14 mouse cellular contexts compared by ENCODE assay signal in genomic region chr2:131906846-131907245, GRCm38 (mm10). TPM values are rescaled to one million over a fixed set of nuclear protein-coding genes. Genes with fewer than 3 reads are reported as not detected.
DNase-seq lines count a peak whose midpoint lies in the region; ATAC-seq and TF ChIP-seq lines count a peak whose summit lies in the region.
"Had no signal": no experiment of that assay in that cellular context is flagged by ENCODE, and none has a peak within 500 bp of the region (broad histone marks: within the 10 kb centered on the region; RNA-seq: fewer than 3 reads in every experiment).

No protein-coding gene starts in this region.

- H3K4me2 ChIP-seq in heart, postnatal 0 days (ENCODE audit: low read depth, low read length) = no peak overlapping the region
- no peak overlapping the region for H3K4me2 ChIP-seq in intestine, embryonic 15.5 days (replicated peaks)
- H3K4me2 ChIP-seq in hindbrain, embryonic 11.5 days (replicated peaks; ENCODE audit: low read depth, low read length) = no peak overlapping the region
- H3K4me2 ChIP-seq: heart, embryonic 13.5 days had no signal

- H3K27me3 ChIP-seq in heart, postnatal 0 days (ENCODE audit: control insufficient read depth, insufficient read depth, low read length) = no peaks in the 10 kb centered on the region
- no peaks in the 10 kb centered on the region for H3K27me3 ChIP-seq in intestine, embryonic 15.5 days (replicated peaks)
- no peaks in the 10 kb centered on the region for H3K27me3 ChIP-seq in hindbrain, embryonic 11.5 days (ENCODE audit: control insufficient read depth, insufficient read depth, low read length)
- H3K27me3 ChIP-seq: heart, embryonic 13.5 days; megakaryocyte, embryonic 14.5 days had no signal

- no peaks in the 10 kb centered on the region for H3K9me3 ChIP-seq in heart, postnatal 0 days (replicated peaks; ENCODE audit: control insufficient read depth, low read length)
- H3K9me3 ChIP-seq in intestine, embryonic 15.5 days = no peaks in the 10 kb centered on the region
- no peaks in the 10 kb centered on the region for H3K9me3 ChIP-seq in hindbrain, embryonic 11.5 days (ENCODE audit: control insufficient read depth, low read length)
- H3K9me3 ChIP-seq: heart, embryonic 13.5 days; megakaryocyte, embryonic 14.5 days had no signal

- 44% methylated on average over 1 of the region's 1 CpGs for WGBS in heart, postnatal 0 days
- 71% methylated on average over 1 of the region's 1 CpGs for WGBS in intestine, embryonic 15.5 days
- 83% methylated on average over 1 of the region's 1 CpGs for WGBS in hindbrain, embryonic 11.5 days

- 0 out of 2 replicates have a peak overlapping the region, but pooled peaks have one; percentile 3 for H3K27ac ChIP-seq in heart, postnatal 0 days (ENCODE audit: low read depth)
- H3K27ac ChIP-seq in intestine, embryonic 15.5 days = no peak overlapping the region
- no peak overlapping the region for H3K27ac ChIP-seq in hindbrain, embryonic 11.5 days (ENCODE audit: low read depth, low read length)
- H3K27ac ChIP-seq: heart, embryonic 13.5 days; stomach, postnatal 0 days had no signal

- peak; percentile 47 for DNase-seq in kidney, adult 11 months
- DNase-seq in kidney, postnatal 4 days = no peak
- DNase-seq in ovary, postnatal 36 days (ENCODE audit: low spot score) = peak; percentile 22
- DNase-seq in ovary, postnatal 14 days (ENCODE audit: low spot score) = no peak
- no peak for DNase-seq in heart, postnatal 0 days (ENCODE audit: low spot score)
- DNase-seq in hindbrain, embryonic 11.5 days (ENCODE audit: low spot score) = no peak
- DNase-seq: layer of hippocampus, postnatal 36 days had no signal

- ATAC-seq in heart, postnatal 0 days (ENCODE audit: insufficient read depth, low read depth) = no peak
- no peak for ATAC-seq in intestine, embryonic 15.5 days
- no peak for ATAC-seq in hindbrain, embryonic 11.5 days (ENCODE audit: low FRiP score)
- ATAC-seq: intestine, embryonic 16.5 days had no signal

- no peaks in the 10 kb centered on the region for H3K36me3 ChIP-seq in heart, postnatal 0 days (replicated peaks; ENCODE audit: control insufficient read depth, insufficient read depth, low read length)
- H3K36me3 ChIP-seq in intestine, embryonic 15.5 days = no peaks in the 10 kb centered on the region
- no peaks in the 10 kb centered on the region for H3K36me3 ChIP-seq in hindbrain, embryonic 11.5 days (ENCODE audit: control insufficient read depth, insufficient read depth, low read length)
- H3K36me3 ChIP-seq: heart, embryonic 13.5 days had no signal

- TF ChIP-seq CTCF in heart, postnatal 0 days (IDR thresholded peaks at IDR 0.05; ENCODE audit: low read depth) = no peak

- H3K4me1 ChIP-seq in heart, postnatal 0 days (ENCODE audit: control insufficient read depth, insufficient read depth) = peaks cover 57% of the 10 kb centered on the region
- 0 out of 2 replicates have a peak, but pooled peaks cover 6% of the 10 kb centered on the region for H3K4me1 ChIP-seq in intestine, embryonic 15.5 days (replicated peaks)
- no peaks in the 10 kb centered on the region for H3K4me1 ChIP-seq in hindbrain, embryonic 11.5 days (replicated peaks; ENCODE audit: control insufficient read depth, insufficient read depth, low read length)

- H3K4me3 ChIP-seq in heart, postnatal 0 days (ENCODE audit: low read depth, low read length) = no peak overlapping the region
- no peak overlapping the region for H3K4me3 ChIP-seq in intestine, embryonic 15.5 days (replicated peaks)
- no peak overlapping the region for H3K4me3 ChIP-seq in hindbrain, embryonic 11.5 days (ENCODE audit: low read depth, low read length)
- H3K4me3 ChIP-seq: heart, embryonic 13.5 days; megakaryocyte, embryonic 14.5 days had no signal

- H3K9ac ChIP-seq in heart, postnatal 0 days (replicated peaks; ENCODE audit: low read depth, low read length) = no peak overlapping the region
- H3K9ac ChIP-seq in intestine, embryonic 15.5 days = no peak overlapping the region
- no peak overlapping the region for H3K9ac ChIP-seq in hindbrain, embryonic 11.5 days (ENCODE audit: low read depth, low read length)
- H3K9ac ChIP-seq: heart, embryonic 13.5 days had no signal

- TF ChIP-seq EP300 in heart, postnatal 0 days (IDR thresholded peaks at IDR 0.05; ENCODE audit: low read depth) = no peak

RNA-seq across cellular contexts. Expression of gene Prnp, which starts 2.9 kb away (rescaled TPM):
- 139 and 157 TPM in 2 replicates for total RNA-seq in heart, postnatal 0 days (2014; rRNA removed; ENCODE audit: low replicate concordance)
- 90.6 and 91.7 TPM in 2 replicates for polyA plus RNA-seq in heart, postnatal 0 days (2015; fragmentation: Nextera tagmentation; extraction: Ambion mirVana)
- 59.1 and 62.3 TPM in 2 replicates for polyA plus RNA-seq in intestine, embryonic 15.5 days (2015; fragmentation: Nextera tagmentation; extraction: Ambion mirVana)
- 34.4 and 35.1 TPM in 2 replicates for polyA plus RNA-seq in hindbrain, embryonic 11.5 days (2014; fragmentation: Nextera tagmentation; extraction: Ambion mirVana)

RNA-seq across cellular contexts. Expression of gene Prn, which starts 2.9 kb away (rescaled TPM):
- total RNA-seq in heart, postnatal 0 days (2014; rRNA removed; ENCODE audit: low replicate concordance) = not detected in 2 replicates
- not detected in 2 replicates for polyA plus RNA-seq in heart, postnatal 0 days (2015; fragmentation: Nextera tagmentation; extraction: Ambion mirVana)
- 0.25 TPM in 1 of 2 replicates, not detected in the other for polyA plus RNA-seq in intestine, embryonic 15.5 days (2015; fragmentation: Nextera tagmentation; extraction: Ambion mirVana)
- polyA plus RNA-seq in hindbrain, embryonic 11.5 days (2014; fragmentation: Nextera tagmentation; extraction: Ambion mirVana) = not detected in 2 replicates
- total RNA-seq: layer of hippocampus, postnatal 36 days had no signal
- polyA plus RNA-seq: brain, embryonic 14.5 days; heart, embryonic 13.5 days; intestine, embryonic 16.5 days; limb, embryonic 14.5 days had no signal

RNA-seq across cellular contexts. Expression of gene Prnd, which starts 43.8 kb away (rescaled TPM):
- 8.1 and 9.5 TPM in 2 replicates for total RNA-seq in heart, postnatal 0 days (2014; rRNA removed; ENCODE audit: low replicate concordance)
- 16.6 and 18.6 TPM in 2 replicates for polyA plus RNA-seq in heart, postnatal 0 days (2015; fragmentation: Nextera tagmentation; extraction: Ambion mirVana)
- 30.3 and 34.6 TPM in 2 replicates for polyA plus RNA-seq in intestine, embryonic 15.5 days (2015; fragmentation: Nextera tagmentation; extraction: Ambion mirVana)
- 6.2 and 8.2 TPM in 2 replicates for polyA plus RNA-seq in hindbrain, embryonic 11.5 days (2014; fragmentation: Nextera tagmentation; extraction: Ambion mirVana)

RNA-seq across cellular contexts. Expression of gene Erv3, which starts 47.3 kb away (rescaled TPM):
- not detected in 2 replicates for total RNA-seq in heart, postnatal 0 days (2014; rRNA removed; ENCODE audit: low replicate concordance)
- polyA plus RNA-seq in heart, postnatal 0 days (2015; fragmentation: Nextera tagmentation; extraction: Ambion mirVana) = not detected in 2 replicates
- not detected in 2 replicates for polyA plus RNA-seq in intestine, embryonic 15.5 days (2015; fragmentation: Nextera tagmentation; extraction: Ambion mirVana)
- polyA plus RNA-seq in hindbrain, embryonic 11.5 days (2014; fragmentation: Nextera tagmentation; extraction: Ambion mirVana) = not detected in 2 replicates
- polyA plus RNA-seq: heart, embryonic 13.5 days; intestine, embryonic 16.5 days; stomach, postnatal 0 days had no signal

Comparison
In these comparisons a context has a peak if more than half of its experiments do, and no peak if none do; other contexts are left out.
1. DNase-seq: peak in kidney, adult 11 months (single experiment) and ovary, postnatal 36 days (single experiment); none in kidney, postnatal 4 days (0 of 2), ovary, postnatal 14 days (single experiment), heart, postnatal 0 days (single experiment) and hindbrain, embryonic 11.5 days (single experiment).